Comparison of ENCODE assay signal across 9 mouse cellular contexts in the genomic region with DNA sequence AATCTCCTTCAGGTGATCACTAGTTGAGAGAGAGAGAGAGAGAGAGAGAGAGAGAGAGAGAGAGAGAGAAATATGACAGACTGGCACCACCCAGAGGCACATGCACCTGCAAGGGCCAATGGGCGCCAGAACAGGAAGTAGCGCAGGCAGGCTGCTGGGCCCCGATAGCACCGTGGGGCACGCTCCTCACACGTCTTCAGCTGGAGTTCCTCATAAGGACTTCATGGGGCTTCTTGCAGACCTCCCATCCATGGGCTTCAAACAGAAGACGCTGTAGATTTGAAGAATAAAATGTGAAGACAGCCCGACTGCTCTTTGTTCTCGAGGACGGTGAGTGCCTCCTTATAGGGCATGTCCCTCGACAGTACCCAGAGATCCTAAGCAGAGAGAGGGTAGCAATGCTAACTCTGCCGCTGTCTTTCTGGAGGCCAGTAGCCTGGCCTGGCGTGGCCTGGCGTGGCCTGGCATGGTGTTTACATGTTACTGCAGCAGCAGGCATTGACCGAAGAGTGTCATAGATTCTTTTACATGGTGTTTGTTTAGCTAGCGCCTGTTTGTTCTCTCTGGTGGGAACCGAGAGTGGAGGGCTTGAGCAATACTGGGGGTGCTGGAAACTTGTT. TPM values are rescaled to one million over a fixed set of nuclear protein-coding genes. Genes with fewer than 3 reads are reported as not detected.
A peak's percentile ranks its signal among the peaks of the same experiment; 100 is the strongest.
DNase-seq lines count a peak whose midpoint lies in the region; ATAC-seq lines count a peak whose summit lies in the region.
"Had no signal": no experiment of that assay in that cellular context is flagged by ENCODE, and none has a peak within 500 bp of the region (broad histone marks: within the 10 kb centered on the region; RNA-seq: fewer than 3 reads in every experiment).

No protein-coding gene starts in this region.

- H3K4me1 ChIP-seq in limb, embryonic 10.5 days, result peaks cover 27% of the 10 kb centered on the region

- no peaks in the 10 kb centered on the region for H3K36me3 ChIP-seq in limb, embryonic 10.5 days
- H3K36me3 ChIP-seq: hindbrain, embryonic 15.5 days had no signal

- no peaks in the 10 kb centered on the region for H3K27me3 ChIP-seq in limb, embryonic 10.5 days (ENCODE audit: low read depth, poor library complexity, severe bottlenecking)
- H3K27me3 ChIP-seq: hindbrain, embryonic 15.5 days had no signal

- 0 out of 2 replicates have a peak overlapping the region, but pooled peaks have one; percentile 4 for H3K27ac ChIP-seq in limb, embryonic 10.5 days
- H3K27ac ChIP-seq: hindbrain, embryonic 15.5 days had no signal

- no peaks in the 10 kb centered on the region for H3K9me3 ChIP-seq in limb, embryonic 10.5 days (replicated peaks)
- H3K9me3 ChIP-seq: hindbrain, embryonic 15.5 days had no signal

- peak; percentile 50 for DNase-seq in layer of hippocampus, adult 9-11 months
- no peak for DNase-seq in layer of hippocampus, postnatal 36 days
- DNase-seq in limb, embryonic 10.5 days (ENCODE audit: low spot score), result no peak
- DNase-seq in ovary, postnatal 14 days (ENCODE audit: low spot score), result no peak
- no peak for DNase-seq in adrenal gland, postnatal 10 days
- DNase-seq in frontal cortex, adult 2 months (ENCODE audit: extremely low spot score in 1 of 2, low spot score in 1 of 2), result no peak
- no peak for DNase-seq in retina, postnatal 1 day

- peak; percentile 88 for ATAC-seq in monocyte, adult 5-6 weeks (replicated peaks; ENCODE audit: insufficient number of reproducible peaks, low FRiP score, low TSS enrichment, poor library complexity, severe bottlenecking)

- 86% methylated on average over 17 of the region's 17 CpGs for WGBS in limb, embryonic 10.5 days

- no peak overlapping the region for H3K4me3 ChIP-seq in limb, embryonic 10.5 days
- H3K4me3 ChIP-seq: hindbrain, embryonic 15.5 days had no signal

RNA-seq across cellular contexts. Expression of gene Taok3, which starts 13.6 kb away (rescaled TPM):
- total RNA-seq in layer of hippocampus, postnatal 36 days (2021), result 10 to 100 TPM; 55.3 to 63.5 TPM
- polyA plus RNA-seq in limb, embryonic 10.5 days (2016; fragmentation: Nextera tagmentation; extraction: Ambion mirVana), result 5.5 and 6.2 TPM in 2 replicates
- 81.6 to 108 TPM (median 90.0 TPM) in 3 replicates for total RNA-seq in monocyte, adult 5-6 weeks (2017)
- 10 to 100 TPM; 26.0 to 29.3 TPM for total RNA-seq in adrenal gland, postnatal 10 days (2021)
- polyA plus RNA-seq in frontal cortex, adult 2 months (2012; rRNA removed), result 43.8 and 48.2 TPM in 2 replicates

RNA-seq across cellular contexts. Expression of gene Suds3, which starts 17.6 kb away (rescaled TPM):
- 100 to 1,000 TPM; 117 to 119 TPM for total RNA-seq in layer of hippocampus, postnatal 36 days (2021)
- polyA plus RNA-seq in limb, embryonic 10.5 days (2016; fragmentation: Nextera tagmentation; extraction: Ambion mirVana), result 76.9 and 80.9 TPM in 2 replicates
- 88.9 to 99.4 TPM (median 95.5 TPM) in 3 replicates for total RNA-seq in monocyte, adult 5-6 weeks (2017)
- total RNA-seq in adrenal gland, postnatal 10 days (2021), result 100 to 1,000 TPM; 100 to 109 TPM
- 122 and 124 TPM in 2 replicates for polyA plus RNA-seq in frontal cortex, adult 2 months (2012; rRNA removed)
